Mouse (Mus musculus) heart, postnatal 0 days (tissue): ENCODE results near the gene Ppm1m.

Source experiments
- CTCF ChIP-seq: IDR thresholded peaks from 2 replicates; pipeline ENCODE4 v1.5.1; 2016; ENCODE audit warnings: antibody characterized with exemption, control low read depth, low read depth
- EP300 ChIP-seq: IDR thresholded peaks from 2 replicates; pipeline ENCODE4 v1.6.1; 2016; ENCODE audit warnings: antibody characterized with exemption, low read depth

GRCm38 (mm10) chr9:106177799-106178198 is 21.7 kb downstream of the Ppm1m start:
- TF ChIP-seq CTCF (no peak), EP300 (no peak)
